ENCODE assay signal across 14 mouse cellular contexts in the genomic region with DNA sequence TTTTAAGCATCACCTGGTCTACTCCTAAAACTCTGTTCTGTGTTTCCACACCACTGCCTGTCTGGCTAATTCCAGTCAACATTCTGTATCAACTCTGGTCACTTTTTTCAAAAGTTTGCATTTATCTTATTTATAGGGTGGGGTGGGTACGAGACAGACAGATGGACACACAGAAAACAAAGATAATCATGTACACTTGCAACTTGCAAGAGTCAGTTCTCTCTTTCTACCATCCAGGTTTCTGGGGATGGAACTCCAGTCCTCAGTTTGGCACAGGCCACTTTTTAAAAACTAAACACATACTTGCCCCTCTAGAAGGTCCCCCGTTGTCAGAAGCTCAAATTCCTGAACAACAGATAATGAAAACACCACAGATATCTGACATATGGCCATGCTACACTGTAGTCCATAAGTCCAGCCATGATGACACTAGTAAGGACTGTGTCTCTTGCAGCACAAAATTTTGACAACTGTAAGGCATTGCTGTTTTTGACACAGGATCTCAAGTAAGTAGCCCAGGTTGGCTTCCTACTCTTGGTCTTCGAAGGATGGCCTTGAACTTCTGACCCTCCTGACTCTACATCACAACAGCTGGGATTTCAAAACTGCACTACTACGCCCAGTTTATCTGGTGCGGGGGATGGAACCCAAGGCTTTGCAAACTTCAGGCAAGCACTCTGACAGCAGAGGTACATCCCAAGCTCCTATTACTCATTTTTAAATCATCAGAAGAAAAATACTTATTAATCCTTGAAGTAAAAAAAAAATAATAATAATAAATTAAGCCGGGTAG. TPM values are rescaled to one million over a fixed set of nuclear protein-coding genes. Genes with fewer than 3 reads are reported as not detected.
DNase-seq lines count a peak whose midpoint lies in the region; ATAC-seq and TF ChIP-seq lines count a peak whose summit lies in the region.
"Had no signal": no experiment of that assay in that cellular context is flagged by ENCODE, and none has a peak within 500 bp of the region (broad histone marks: within the 10 kb centered on the region; RNA-seq: fewer than 3 reads in every experiment).

No protein-coding gene starts in this region.

- peak overlapping the region; percentile 89 for H3K4me2 ChIP-seq in liver, embryonic 14.5 days (ENCODE audit: low read depth)
- H3K4me2 ChIP-seq in hindbrain, embryonic 16.5 days (ENCODE audit: low read length) = no peak overlapping the region
- H3K4me2 ChIP-seq in forebrain, embryonic 11.5 days (ENCODE audit: low read depth, low read length, severe bottlenecking) = no peak overlapping the region

- DNase-seq in liver, embryonic 14.5 days (ENCODE audit: low read depth in 3 of 3, low spot score in 3 of 3) = peak in 1 of 3 experiments; percentile 32
- DNase-seq in retina, postnatal 1 day = no peak
- DNase-seq in forebrain, embryonic 11.5 days (ENCODE audit: low spot score) = no peak
- DNase-seq: cerebellum, adult 9-10 months; kidney, adult 9 months; kidney, postnatal 36 days; lung, postnatal 10 days had no signal

- H3K4me1 ChIP-seq in erythroblast, embryonic 14.5 days (ENCODE audit: control insufficient read depth) = peaks cover 60% of the 10 kb centered on the region
- peaks cover 53% of the 10 kb centered on the region for H3K4me1 ChIP-seq in megakaryocyte, embryonic 14.5 days
- H3K4me1 ChIP-seq in liver, embryonic 14.5 days (replicated peaks; ENCODE audit: control insufficient read depth in 2 of 2, insufficient read depth in 2 of 2, low read length in 1 of 2) = peaks cover 12 to 24% of the 10 kb centered on the region in 2 experiments
- H3K4me1 ChIP-seq in hindbrain, embryonic 16.5 days (ENCODE audit: control insufficient read depth, insufficient read depth, low read depth, low read length) = peaks cover 16% of the 10 kb centered on the region
- no peaks in the 10 kb centered on the region for H3K4me1 ChIP-seq in forebrain, embryonic 11.5 days (replicated peaks; ENCODE audit: control insufficient read depth, insufficient read depth, low read length)

- peak overlapping the region; percentile 47 for H3K9ac ChIP-seq in liver, embryonic 14.5 days (replicated peaks)
- no peak overlapping the region for H3K9ac ChIP-seq in hindbrain, embryonic 16.5 days (ENCODE audit: low read depth, low read length)
- no peak overlapping the region for H3K9ac ChIP-seq in forebrain, embryonic 11.5 days (ENCODE audit: low read length)

- 37% methylated on average over 6 of the region's 6 CpGs for WGBS in liver, embryonic 14.5 days (ENCODE audit: insufficient replicate concordance)
- 91% methylated on average over 6 of the region's 6 CpGs for WGBS in hindbrain, embryonic 16.5 days
- WGBS in forebrain, embryonic 11.5 days = 90% methylated on average over 6 of the region's 6 CpGs

- H3K36me3 ChIP-seq in erythroblast, embryonic 14.5 days (ENCODE audit: control insufficient read depth) = peaks cover 35% of the 10 kb centered on the region
- H3K36me3 ChIP-seq in megakaryocyte, embryonic 14.5 days (replicated peaks; ENCODE audit: low read length) = peaks cover 48% of the 10 kb centered on the region
- peaks cover 10% of the 10 kb centered on the region for H3K36me3 ChIP-seq in liver, embryonic 14.5 days (replicated peaks; ENCODE audit: control insufficient read depth, insufficient read depth, low read depth)
- peaks cover 9% of the 10 kb centered on the region for H3K36me3 ChIP-seq in hindbrain, embryonic 16.5 days (ENCODE audit: control insufficient read depth, insufficient read depth, low read length)
- H3K36me3 ChIP-seq in forebrain, embryonic 11.5 days (ENCODE audit: control insufficient read depth, insufficient read depth, low read length) = no peaks in the 10 kb centered on the region

- H3K27ac ChIP-seq in liver, embryonic 14.5 days = peak overlapping the region; percentile 46
- no peak overlapping the region for H3K27ac ChIP-seq in hindbrain, embryonic 16.5 days (ENCODE audit: low read depth, low read length)
- H3K27ac ChIP-seq in forebrain, embryonic 11.5 days (ENCODE audit: low read depth, low read length) = no peak overlapping the region

- no peak for ATAC-seq in erythroblast, adult 5-6 weeks (replicated peaks; ENCODE audit: low FRiP score, poor library complexity, severe bottlenecking)
- no peak for ATAC-seq in megakaryocyte, adult 5-6 weeks (ENCODE audit: poor library complexity, severe bottlenecking)
- no peak for ATAC-seq in liver, embryonic 14.5 days (ENCODE audit: insufficient read depth)
- ATAC-seq in hindbrain, embryonic 16.5 days = no peak
- ATAC-seq in forebrain, embryonic 11.5 days (replicated peaks; ENCODE audit: low FRiP score) = no peak
- ATAC-seq: forebrain, embryonic 16.5 days; inflammation-experienced regulatory T-cells, adult 6 months had no signal

- no peak for TF ChIP-seq CTCF in liver, embryonic 14.5 days (IDR thresholded peaks at IDR 0.05; ENCODE audit: low read depth)

- H3K4me3 ChIP-seq in erythroblast, embryonic 14.5 days (replicated peaks) = peak overlapping the region; percentile 39
- peak overlapping the region; percentile 80 for H3K4me3 ChIP-seq in megakaryocyte, embryonic 14.5 days (replicated peaks)
- H3K4me3 ChIP-seq in liver, embryonic 14.5 days (ENCODE audit: insufficient read depth in 1 of 2, low read depth in 2 of 2, low read length in 2 of 2) = peak overlapping the region in 1 of 2 experiments; percentile 28; a peak in 2 of 4 replicates
- H3K4me3 ChIP-seq in hindbrain, embryonic 16.5 days (ENCODE audit: low read length) = no peak overlapping the region
- no peak overlapping the region for H3K4me3 ChIP-seq in forebrain, embryonic 11.5 days (ENCODE audit: low read depth, low read length)

- TF ChIP-seq EP300 in liver, embryonic 14.5 days (IDR thresholded peaks at IDR 0.05; ENCODE audit: low read depth) = no peak

- no peaks in the 10 kb centered on the region for H3K27me3 ChIP-seq in erythroblast, embryonic 14.5 days (ENCODE audit: control insufficient read depth)
- H3K27me3 ChIP-seq in megakaryocyte, embryonic 14.5 days (replicated peaks) = no peaks in the 10 kb centered on the region
- no peaks in the 10 kb centered on the region for H3K27me3 ChIP-seq in liver, embryonic 14.5 days (ENCODE audit: control insufficient read depth, insufficient read depth, low read length)
- no peaks in the 10 kb centered on the region for H3K27me3 ChIP-seq in hindbrain, embryonic 16.5 days (replicated peaks; ENCODE audit: control insufficient read depth, insufficient read depth, low read length)
- H3K27me3 ChIP-seq in forebrain, embryonic 11.5 days (ENCODE audit: control insufficient read depth, insufficient read depth, low read length) = no peaks in the 10 kb centered on the region

- no peaks in the 10 kb centered on the region for H3K9me3 ChIP-seq in erythroblast, embryonic 14.5 days (ENCODE audit: control insufficient read depth, low read length)
- H3K9me3 ChIP-seq in megakaryocyte, embryonic 14.5 days = no peaks in the 10 kb centered on the region
- H3K9me3 ChIP-seq in liver, embryonic 14.5 days (ENCODE audit: control insufficient read depth, low read length) = no peaks in the 10 kb centered on the region
- no peaks in the 10 kb centered on the region for H3K9me3 ChIP-seq in hindbrain, embryonic 16.5 days (ENCODE audit: control insufficient read depth, low read length)
- no peaks in the 10 kb centered on the region for H3K9me3 ChIP-seq in forebrain, embryonic 11.5 days (ENCODE audit: control insufficient read depth, low read length)

RNA-seq across cellular contexts. Expression of a gene that starts 3.1 kb away (rescaled TPM):
- 0.28 and 0.32 TPM in 2 replicates for polyA plus RNA-seq in erythroblast, embryonic 14.5 days (2012)
- total RNA-seq in erythroblast, adult 5-6 weeks (2015; ENCODE audit: low replicate concordance) = 26.8 and 30.0 TPM in 2 replicates
- total RNA-seq in erythroblast, adult 5-6 weeks (2017; ENCODE audit: low replicate concordance) = 32.8 and 56.3 TPM in 2 replicates
- 5.3 and 17.1 TPM in 2 replicates for polyA plus RNA-seq in megakaryocyte, embryonic 14.5 days (2012; ENCODE audit: insufficient read depth, low replicate concordance)
- total RNA-seq in megakaryocyte, adult 5-6 weeks (2015) = 22.8 and 27.4 TPM in 2 replicates
- total RNA-seq in megakaryocyte, adult 5-6 weeks (2017) = 28.2 and 38.9 TPM in 2 replicates
- 22.8 and 26.2 TPM in 2 replicates for polyA plus RNA-seq in liver, embryonic 14.5 days (2012; rRNA removed)
- polyA plus RNA-seq in liver, embryonic 14.5 days (2014; fragmentation: Nextera tagmentation; extraction: Ambion mirVana) = 14.5 and 15.7 TPM in 2 replicates
- 123 and 150 TPM in 2 replicates for polyA plus RNA-seq in hindbrain, embryonic 16.5 days (2015; fragmentation: Nextera tagmentation; extraction: Ambion mirVana)
- polyA plus RNA-seq in forebrain, embryonic 11.5 days (2014; fragmentation: Nextera tagmentation; extraction: Ambion mirVana) = 68.8 and 68.9 TPM in 2 replicates

Comparison
In these comparisons a context has a peak if more than half of its experiments do, and no peak if none do; other contexts are left out.
1. H3K4me3 ChIP-seq: peak in erythroblast, embryonic 14.5 days (single experiment) and megakaryocyte, embryonic 14.5 days (single experiment); none in hindbrain, embryonic 16.5 days (single experiment) and forebrain, embryonic 11.5 days (single experiment).